Mouse (Mus musculus) midbrain, postnatal 0 days (tissue): ENCODE data around the gene Phf7. TPM values are rescaled to one million over a fixed set of nuclear protein-coding genes. Genes with fewer than 3 reads are reported as not detected.

Experiments
- ATAC-seq: fragments of 200-750 bp; cut with Nextera tagmentation; 2 replicates; pipeline ENCODE4 v1.8.0; 2017; ENCODE audit warnings: moderate number of reproducible peaks, mild to moderate bottlenecking, moderate TSS enrichment, moderate library complexity; ENCODE audit not compliant: low FRiP score
- DNase-seq: peaks from one replicate; pipeline ENCODE4 v3.0.0-alpha.2; 2015; ENCODE audit warnings: low spot score
- H3K27ac ChIP-seq: fragments of 300-500 bp; sonication (generic); 2 replicates; pipeline ENCODE4 v1.5.1; 2014; ENCODE audit warnings: low read depth, mild to moderate bottlenecking, low read length, mixed read lengths
- H3K27me3 ChIP-seq: fragments of 300-500 bp; sonication (generic); 2 replicates; pipeline ENCODE4 v1.6.1; 2014; ENCODE audit warnings: low read length, control low read depth, mixed read lengths; ENCODE audit not compliant: insufficient read depth
- H3K36me3 ChIP-seq: fragments of 300-500 bp; sonication (generic); 2 replicates; pipeline ENCODE4 v1.6.1; 2014; ENCODE audit warnings: low read length, control low read depth, mixed read lengths; ENCODE audit not compliant: insufficient read depth
- H3K4me1 ChIP-seq: fragments of 300-500 bp; sonication (generic); 2 replicates; pipeline ENCODE4 v1.6.1; 2014; ENCODE audit warnings: mild to moderate bottlenecking, control low read depth, antibody characterized with exemption, low read length, mixed read lengths; ENCODE audit not compliant: insufficient read depth
- H3K4me2 ChIP-seq: fragments of 300-500 bp; sonication (generic); 2 replicates; pipeline ENCODE4 v1.6.1; 2014; ENCODE audit warnings: low read depth, mild to moderate bottlenecking, low read length, mixed read lengths; ENCODE audit not compliant: poor library complexity, severe bottlenecking
- H3K4me3 ChIP-seq: fragments of 300-500 bp; sonication (generic); 2 replicates; pipeline ENCODE4 v1.5.1; 2014; ENCODE audit warnings: low read depth, mild to moderate bottlenecking, low read length, moderate library complexity
- H3K9ac ChIP-seq: fragments of 300-500 bp; sonication (generic); replicated peaks from 2 replicates; pipeline ENCODE4 v1.6.1; 2014; ENCODE audit warnings: mild to moderate bottlenecking, low read length, moderate library complexity, mixed read lengths; ENCODE audit not compliant: poor library complexity, severe bottlenecking
- H3K9me3 ChIP-seq: fragments of 300-500 bp; sonication (generic); 2 replicates; pipeline ENCODE4 v1.6.1; 2016; ENCODE audit warnings: low read length, control low read depth
- CTCF ChIP-seq: IDR thresholded peaks from 2 replicates; pipeline ENCODE4 v1.5.1; 2016; ENCODE audit warnings: antibody characterized with exemption, mild to moderate bottlenecking
- WGBS: fragments of 180-500 bp; shearing (Covaris S2); extraction: QIAGEN DNeasy Blood & Tissue Kit; methylation state at CpG from one replicate; pipeline ENCODE4 v1.1.7; 2014; 5-methylcytosine and 5-hydroxymethylcytosine counted together
- polyA plus RNA-seq: library from polyadenylated mRNA; unstranded; fragments of >200 nt; fragmentation: Nextera tagmentation; extraction: Ambion mirVana; gene quantifications from 2 replicates; pipeline ENCODE4 v1.2.1, GENCODE M21; 2015
- total RNA-seq: library from RNA; depleted of rRNA; stranded (reverse); fragments of >200 nt; gene quantifications from 2 replicates; pipeline ENCODE4 v1.2.3, GENCODE M21; 2014

Phf7 gene
- total and polyA plus RNA-seq, 2 experiments from 2014 or later: 4.4 to 8.7 TPM

GRCm38 (mm10) chr14:31205562-31206467, 45.3 kb downstream of the Phf7 start:
- peak; percentile 65 for ATAC-seq
- DNase-seq: peak; percentile 56
- WGBS: under 1% methylated on average over 39 of the region's 39 CpGs
- Histone ChIP-seq H3K36me3 (peaks cover 28% of the 10 kb centered on the region), H3K4me1 (peaks cover 9% of the 10 kb centered on the region; the same call in 1 of the 2 replicates), H3K4me3 (peak overlapping the region; percentile 76), H3K27ac (peak overlapping the region; percentile 92), H3K4me2 (peak overlapping the region; percentile 93), H3K9me3 (no peaks in the 10 kb centered on the region), H3K9ac (peak overlapping the region; percentile 92), H3K27me3 (no peaks in the 10 kb centered on the region)
- no peak for TF ChIP-seq CTCF

- ATAC-seq: peak; percentile 38; the same call in 1 of the 2 replicates
- TF ChIP-seq CTCF: no peak
- Histone ChIP-seq H3K9me3 (no peaks in the 10 kb centered on the region), H3K36me3 (peaks cover 33% of the 10 kb centered on the region), H3K4me3 (peak overlapping the region; percentile 76), H3K27ac (peak overlapping the region; percentile 92), H3K9ac (peak overlapping the region; percentile 92), H3K4me1 (peaks cover 9% of the 10 kb centered on the region; the same call in 1 of the 2 replicates), H3K27me3 (no peaks in the 10 kb centered on the region), H3K4me2 (peak overlapping the region; percentile 93)
- peak; percentile 37 for DNase-seq
- 8% methylated on average over 8 of the region's 8 CpGs for WGBS
These were observed 45.9 kb downstream of the Phf7 start for GRCm38 (mm10) chr14:31205244-31205561.

DNA sequence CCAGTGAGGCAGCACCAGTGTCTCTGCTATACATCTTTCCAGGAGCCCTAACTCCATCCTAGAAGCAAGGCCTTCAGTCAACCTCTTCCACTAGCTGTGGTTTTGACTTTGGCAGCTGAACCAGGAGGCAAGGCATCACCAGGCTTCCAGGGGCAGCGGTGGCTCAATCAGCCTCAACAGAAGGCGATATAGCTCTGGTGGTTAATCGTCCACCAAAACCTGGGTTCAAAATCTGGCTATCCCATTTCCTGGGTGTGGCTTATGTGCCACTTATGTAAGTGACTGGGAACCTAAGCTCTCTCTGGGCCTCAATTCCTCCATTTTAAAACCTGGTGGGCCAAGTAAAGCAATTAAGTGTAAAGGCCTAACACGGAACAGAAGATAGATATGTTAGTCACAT, 46.3 kb downstream of the Phf7 start:
- TF ChIP-seq CTCF: no peak
- peak overlapping the region; percentile 93 for H3K4me2 ChIP-seq
- H3K27ac ChIP-seq: peak overlapping the region; percentile 92
- peaks cover 9% of the 10 kb centered on the region; the same call in 1 of the 2 replicates for H3K4me1 ChIP-seq
- peaks cover 35% of the 10 kb centered on the region for H3K36me3 ChIP-seq
- 77% methylated on average over 4 of the region's 4 CpGs for WGBS
- no peaks in the 10 kb centered on the region for H3K9me3 ChIP-seq
- H3K4me3 ChIP-seq: peak overlapping the region; percentile 76
- ATAC-seq: no peak
- H3K9ac ChIP-seq: peak overlapping the region; percentile 92
- DNase-seq: no peak
- H3K27me3 ChIP-seq: no peaks in the 10 kb centered on the region

- Histone ChIP-seq H3K36me3 (peaks cover 44% of the 10 kb centered on the region), H3K4me2 (no peak overlapping the region), H3K9me3 (no peaks in the 10 kb centered on the region), H3K9ac (no peak overlapping the region), H3K27ac (no peak overlapping the region), H3K4me3 (no peak overlapping the region), H3K27me3 (no peaks in the 10 kb centered on the region), H3K4me1 (peaks cover 9% of the 10 kb centered on the region; the same call in 1 of the 2 replicates)
- no peak for DNase-seq
- WGBS: 84% methylated on average over 3 of the region's 3 CpGs
- ATAC-seq: no peak
- no peak for TF ChIP-seq CTCF
These were observed 51.1 kb downstream of the Phf7 start for GRCm38 (mm10) chr14:31200038-31200437.

- H3K27me3 ChIP-seq: no peaks in the 10 kb centered on the region
- DNase-seq (no peak), ATAC-seq (no peak)
- H3K9ac ChIP-seq: no peak overlapping the region
- 88% methylated on average over 7 of the region's 7 CpGs for WGBS
- H3K4me1 ChIP-seq: peaks cover 4% of the 10 kb centered on the region; the same call in 1 of the 2 replicates
- H3K36me3 ChIP-seq: peaks cover 48% of the 10 kb centered on the region
- no peak overlapping the region for H3K4me2 ChIP-seq
- no peak overlapping the region for H3K27ac ChIP-seq
- no peak for TF ChIP-seq CTCF
- H3K9me3 ChIP-seq: no peaks in the 10 kb centered on the region
- H3K4me3 ChIP-seq: no peak overlapping the region
These were observed 51.5 kb downstream of the Phf7 start for GRCm38 (mm10) chr14:31199599-31199998.
